Mouse (Mus musculus) small intestine, adult 2 months (tissue): ENCODE results near the gene Sema3e. TPM values are rescaled to one million over a fixed set of nuclear protein-coding genes. Genes with fewer than 3 reads are reported as not detected.

Experiments used
- H3K27ac ChIP-seq: fragments of 200-500 bp; 2 replicates; pipeline ENCODE4 v1.5.1; 2012; ENCODE audit warnings: low read depth, low read length, control low read depth, inconsistent platforms; ENCODE audit not compliant: insufficient read depth
- H3K27me3 ChIP-seq: fragments of 200-500 bp; 2 replicates; pipeline ENCODE4 v1.6.1; 2012; ENCODE audit warnings: mild to moderate bottlenecking, moderate library complexity, low read length, inconsistent platforms; ENCODE audit not compliant: control insufficient read depth, insufficient read depth
- H3K36me3 ChIP-seq: fragments of 200-500 bp; 2 replicates; pipeline ENCODE4 v1.6.1; 2012; ENCODE audit warnings: mild to moderate bottlenecking, low read length, control low read depth, inconsistent platforms; ENCODE audit not compliant: control insufficient read depth, insufficient read depth
- H3K4me1 ChIP-seq: fragments of 200-500 bp; 2 replicates; pipeline ENCODE4 v1.6.1; 2012; ENCODE audit warnings: low read length, inconsistent platforms, mixed read lengths; ENCODE audit not compliant: control insufficient read depth, insufficient read depth, insufficient read length
- H3K4me3 ChIP-seq: fragments of 200-500 bp; 2 replicates; pipeline ENCODE4 v1.5.1; 2012; ENCODE audit warnings: low read depth, mild to moderate bottlenecking, control low read depth, inconsistent platforms, low read length, moderate library complexity
- CTCF ChIP-seq: fragments of 200-500 bp; IDR thresholded peaks from 2 replicates; pipeline ENCODE4 v1.5.1; 2012; ENCODE audit warnings: low read depth, mild to moderate bottlenecking, control low read depth, inconsistent platforms, low read length, moderate library complexity, mixed read lengths; ENCODE audit not compliant: insufficient replicate concordance, insufficient read length; ENCODE audit errors: extremely low read depth
- POLR2A ChIP-seq: fragments of 200-500 bp; IDR thresholded peaks from 2 replicates; pipeline ENCODE4 v1.6.1; 2012; ENCODE audit warnings: low read depth, mild to moderate bottlenecking, control low read depth, inconsistent platforms, low read length, moderate library complexity
- WGBS: fragments of 180-500 bp; shearing (Covaris S2); methylation state at CpG from one replicate; pipeline ENCODE4 v1.1.7; 2018; 5-methylcytosine and 5-hydroxymethylcytosine counted together
- polyA plus RNA-seq: library from polyadenylated mRNA; depleted of rRNA; stranded (reverse); fragments of >200 nt; gene quantifications from 2 replicates; pipeline ENCODE4 v1.2.3, GENCODE M21; 2012

The Sema3e gene
- polyA plus RNA-seq, 1 experiment = 0.06 TPM

DNA sequence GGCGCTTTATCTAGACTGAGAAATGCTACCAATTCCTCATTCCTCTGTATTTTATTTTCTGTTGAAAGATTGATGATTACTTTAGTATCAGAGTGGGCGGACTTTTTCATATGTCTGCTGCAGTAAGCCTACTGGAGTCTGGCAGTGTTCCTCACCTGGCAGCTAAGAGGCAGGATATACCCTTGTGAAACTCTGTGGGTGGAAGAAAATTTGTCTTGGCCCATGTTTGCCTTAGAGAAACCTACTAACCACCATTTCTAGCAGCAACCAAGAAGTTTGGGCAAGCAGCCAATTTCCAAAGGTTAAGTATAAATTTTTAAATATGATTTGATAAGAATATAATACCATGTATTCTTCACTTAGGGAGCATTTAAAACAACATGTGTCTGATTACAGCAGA lies 63.0 kb downstream of the Sema3e start:
- WGBS = 67% methylated on average over 2 of the region's 2 CpGs
- Histone ChIP-seq H3K4me1 (no peaks in the 10 kb centered on the region), H3K27ac (no peak overlapping the region), H3K27me3 (no peaks in the 10 kb centered on the region), H3K36me3 (no peaks in the 10 kb centered on the region), H3K4me3 (no peak overlapping the region)
- TF ChIP-seq CTCF (no peak), POLR2A (no peak)

DNA sequence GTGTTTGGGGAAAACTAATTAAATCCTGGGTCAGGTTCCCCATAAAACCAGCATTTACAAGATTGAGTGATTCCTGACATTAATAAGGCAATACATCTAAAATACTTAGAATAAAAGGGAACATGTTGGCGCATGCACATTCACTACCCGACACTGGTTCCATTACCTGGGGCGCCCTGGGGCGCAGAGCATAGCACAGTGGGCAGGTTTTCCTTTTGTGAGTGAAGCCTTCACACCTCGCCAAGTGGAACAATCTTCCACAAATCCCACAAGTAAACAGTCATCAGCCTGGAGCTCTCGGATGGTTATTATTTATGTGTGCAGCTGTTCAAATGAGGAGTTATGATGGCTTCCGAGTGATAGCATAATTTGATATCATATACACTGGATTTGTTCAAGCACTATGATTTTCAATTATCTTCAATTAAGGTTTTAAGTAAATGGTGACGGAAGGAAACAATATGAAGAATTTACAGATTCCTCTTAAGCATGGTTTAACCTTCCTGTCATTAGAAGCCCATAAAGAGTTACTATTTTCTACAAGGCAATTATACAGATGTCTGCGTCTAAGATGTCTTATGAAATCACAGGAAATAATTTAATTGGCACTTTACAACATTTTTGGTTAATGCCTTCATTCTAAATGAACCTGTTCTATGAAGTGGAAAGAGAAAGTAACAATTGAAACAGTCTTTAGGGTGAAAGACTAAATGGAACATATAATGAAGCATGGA lies 65.0 kb downstream of the Sema3e start:
- H3K27me3 ChIP-seq = no peaks in the 10 kb centered on the region
- 86% methylated on average over 9 of the region's 9 CpGs for WGBS
- TF ChIP-seq CTCF (no peak), POLR2A (no peak)
- no peaks in the 10 kb centered on the region for H3K4me1 ChIP-seq
- no peak overlapping the region for H3K27ac ChIP-seq
- H3K4me3 ChIP-seq = no peak overlapping the region
- no peaks in the 10 kb centered on the region for H3K36me3 ChIP-seq

DNA sequence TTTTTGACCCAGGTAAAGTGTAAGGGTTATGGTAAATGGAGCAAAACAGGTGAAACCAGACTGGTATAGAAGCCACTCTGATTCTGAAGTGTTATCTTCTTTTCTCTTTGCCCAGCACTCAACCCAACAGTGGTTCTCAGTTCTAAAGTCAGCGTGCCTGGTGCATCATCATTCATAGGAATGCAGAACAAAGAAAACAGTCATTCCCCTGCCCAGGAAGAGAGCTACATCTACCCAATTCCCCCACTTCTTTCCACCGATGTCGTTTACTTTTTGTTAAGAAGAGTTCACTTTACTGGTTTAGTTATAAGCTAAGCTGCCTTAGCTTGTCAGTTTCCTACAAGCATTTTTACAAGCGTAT lies 65.5 kb downstream of the Sema3e start:
- no peaks in the 10 kb centered on the region for H3K27me3 ChIP-seq
- WGBS = 80% methylated on average over 4 of the region's 4 CpGs
- TF ChIP-seq CTCF = no peak
- no peak for TF ChIP-seq POLR2A
- H3K27ac ChIP-seq = no peak overlapping the region
- H3K4me1 ChIP-seq = no peaks in the 10 kb centered on the region
- H3K4me3 ChIP-seq = no peak overlapping the region
- no peaks in the 10 kb centered on the region for H3K36me3 ChIP-seq

DNA sequence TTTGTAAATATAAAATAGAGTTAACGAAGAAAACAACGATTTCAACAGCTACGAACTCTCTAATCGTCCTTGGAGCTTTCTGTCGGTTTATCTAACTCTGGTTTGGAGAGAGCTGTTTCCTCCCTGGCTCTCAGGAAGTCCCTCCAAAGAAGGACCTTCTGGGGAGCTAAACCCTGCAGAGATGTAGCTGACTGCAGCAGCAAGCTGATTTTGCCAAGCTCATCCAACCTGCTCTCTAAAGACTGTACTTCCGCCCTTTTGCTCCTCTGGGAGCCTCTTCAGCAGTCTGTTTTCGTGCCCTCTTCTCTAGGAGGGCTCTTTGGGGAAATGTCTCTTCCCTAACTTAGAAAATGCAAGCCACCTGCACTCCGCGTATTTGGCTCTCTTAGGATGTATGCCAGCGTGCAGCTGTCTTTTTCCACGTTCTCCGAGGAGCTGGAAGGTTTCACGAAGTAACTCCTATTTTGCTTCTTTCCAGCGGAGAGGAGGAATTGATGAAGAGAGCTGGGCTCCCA lies 67.2 kb downstream of the Sema3e start:
- WGBS = 66% methylated on average over 14 of the region's 14 CpGs
- TF ChIP-seq POLR2A (no peak), CTCF (no peak)
- Histone ChIP-seq H3K27ac (no peak overlapping the region), H3K4me1 (no peaks in the 10 kb centered on the region), H3K27me3 (no peaks in the 10 kb centered on the region), H3K36me3 (no peaks in the 10 kb centered on the region), H3K4me3 (no peak overlapping the region)

DNA sequence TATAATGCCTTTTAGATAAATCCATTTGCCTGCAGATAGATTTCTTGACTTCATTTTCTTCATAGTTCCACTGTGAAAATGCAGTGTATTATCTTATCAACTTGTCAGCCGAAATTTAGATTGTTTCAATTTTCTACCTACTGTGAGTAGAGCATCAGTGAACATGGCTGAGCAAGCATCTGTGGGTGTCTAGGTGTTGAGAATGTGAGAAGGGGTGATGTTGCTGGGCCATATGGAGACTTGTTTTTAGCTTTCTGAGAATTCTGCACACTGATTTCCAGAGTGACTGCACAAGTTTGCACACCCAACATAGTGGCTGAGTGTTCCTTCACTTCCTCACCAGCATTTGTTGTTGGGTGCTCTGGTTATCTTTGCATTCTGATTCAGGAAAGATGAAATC lies 71.1 kb downstream of the Sema3e start:
- 67% methylated on average over 1 of the region's 1 CpGs for WGBS
- Histone ChIP-seq H3K36me3 (no peaks in the 10 kb centered on the region), H3K4me1 (no peaks in the 10 kb centered on the region), H3K4me3 (no peak overlapping the region), H3K27me3 (no peaks in the 10 kb centered on the region), H3K27ac (no peak overlapping the region)
- no peak for TF ChIP-seq POLR2A
- TF ChIP-seq CTCF = no peak

DNA sequence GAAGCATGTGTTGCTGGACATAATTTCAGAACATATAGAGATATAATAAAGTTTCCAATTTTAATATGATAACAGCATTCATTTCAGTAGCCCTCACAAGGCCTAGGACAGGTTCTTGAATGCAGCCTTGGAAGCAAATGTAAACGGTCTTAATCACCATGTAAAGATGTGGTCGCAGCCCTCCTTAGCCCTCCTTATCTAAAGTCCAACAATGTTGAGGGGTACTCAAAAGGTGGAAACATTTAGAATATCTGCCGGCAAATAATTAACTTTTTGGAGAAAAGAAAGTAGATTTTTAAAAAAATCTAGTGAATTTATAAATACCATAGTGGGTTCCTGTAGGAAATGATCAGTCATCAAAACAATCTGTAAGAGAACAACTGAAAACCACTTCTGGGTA lies 73.6 kb downstream of the Sema3e start:
- no peaks in the 10 kb centered on the region for H3K27me3 ChIP-seq
- TF ChIP-seq CTCF (no peak), POLR2A (no peak)
- 54% methylated on average over 3 of the region's 3 CpGs for WGBS
- H3K36me3 ChIP-seq = no peaks in the 10 kb centered on the region
- H3K27ac ChIP-seq = no peak overlapping the region
- H3K4me3 ChIP-seq = no peak overlapping the region
- H3K4me1 ChIP-seq = no peaks in the 10 kb centered on the region

DNA sequence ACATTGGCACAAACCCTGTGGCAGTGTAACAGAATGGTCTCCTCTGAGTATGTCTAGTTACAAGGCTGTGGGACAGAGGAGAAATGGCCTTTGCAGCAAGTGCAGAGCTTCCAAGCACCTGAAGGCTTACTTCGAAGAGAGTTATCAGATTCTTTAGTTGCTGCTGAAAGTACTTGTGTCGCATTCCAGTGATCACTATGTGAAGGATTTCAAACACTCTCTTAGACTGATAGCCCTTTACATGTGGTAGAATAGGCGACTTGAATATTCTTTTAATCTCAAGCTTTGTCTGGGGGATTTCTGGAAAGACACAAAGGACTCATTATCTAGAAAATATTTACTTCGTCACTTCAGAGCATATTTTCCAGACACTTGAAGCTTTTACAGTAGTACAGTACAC lies 82.3 kb downstream of the Sema3e start:
- H3K4me1 ChIP-seq = no peaks in the 10 kb centered on the region
- H3K4me3 ChIP-seq = no peak overlapping the region
- no peaks in the 10 kb centered on the region for H3K36me3 ChIP-seq
- no peaks in the 10 kb centered on the region for H3K27me3 ChIP-seq
- TF ChIP-seq POLR2A = no peak
- H3K27ac ChIP-seq = no peak overlapping the region
- 69% methylated on average over 4 of the region's 4 CpGs for WGBS
